Mouse (Mus musculus) ES-Bruce4 (cell line): ENCODE results near the gene Unc5a.

Experiments
- CTCF ChIP-seq: IDR thresholded peaks from one replicate; pipeline ENCODE4 v1.8.1; 2011; ENCODE audit warnings: low read depth, low read length
- EP300 ChIP-seq: IDR thresholded peaks from 2 replicates; pipeline ENCODE4 v1.6.1; 2011; ENCODE audit warnings: low read depth, low read length; ENCODE audit not compliant: insufficient read depth
- POLR2A ChIP-seq: IDR thresholded peaks from one replicate; pipeline ENCODE4 v1.8.1; 2011; ENCODE audit warnings: low read length; ENCODE audit not compliant: insufficient read depth

DNA sequence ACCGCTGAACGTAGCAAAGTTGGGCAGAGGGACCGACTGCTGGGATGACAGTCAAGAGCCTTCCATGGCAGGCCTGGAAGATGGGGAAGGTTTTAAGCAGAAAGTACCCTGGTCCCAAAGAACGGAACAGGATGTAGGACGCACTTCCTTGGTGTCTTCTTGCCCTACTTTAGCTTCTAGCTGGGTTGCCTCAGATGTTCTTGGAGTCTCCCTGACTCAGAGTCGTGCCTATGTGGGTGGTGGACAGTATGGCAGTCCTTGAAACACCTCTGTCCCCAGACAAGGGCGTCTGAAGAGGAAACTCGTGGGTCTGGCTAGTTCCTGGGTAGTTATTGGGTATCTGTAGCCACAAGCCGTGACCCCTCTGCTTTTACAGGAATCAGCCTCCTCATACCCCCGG lies 52.9 kb downstream of the Unc5a start:
- TF ChIP-seq EP300 (no peak), CTCF (no peak), POLR2A (no peak)
